Mouse (Mus musculus) MEL (cell line): ENCODE measurements around the gene Cep162. TPM values are rescaled to one million over a fixed set of nuclear protein-coding genes. Genes with fewer than 3 reads are reported as not detected.

Source experiments
- DNase-seq: peaks from one replicate; pipeline ENCODE4 v3.0.0; 2011; ENCODE audit warnings: low read depth, low spot score
- H3K27ac ChIP-seq: 2 replicates; pipeline ENCODE4 v1.5.1; 2012; ENCODE audit warnings: low read depth, mild to moderate bottlenecking, control low read depth, low read length, moderate library complexity; ENCODE audit not compliant: control insufficient read depth
- H3K27me3 ChIP-seq, 2 experiments: fragments of 150-350 bp in 1 of 2; sonication (generic) in 1 of 2; 2 replicates each; pipeline ENCODE4 v1.6.1; 2012; ENCODE audit warnings: low read length in 2 of 2, mild to moderate bottlenecking in 2 of 2, improper control_type of control experiment in 1 of 2, moderate library complexity in 1 of 2; ENCODE audit not compliant: insufficient read depth in 2 of 2, control insufficient read depth in 1 of 2
- H3K36me3 ChIP-seq, 2 experiments: 2 replicates each; pipeline ENCODE4 v1.6.1; 2012 to 2014; ENCODE audit warnings: low read length in 2 of 2, improper control_type of control experiment in 1 of 2, inconsistent platforms in 1 of 2, mild to moderate bottlenecking in 1 of 2; ENCODE audit not compliant: insufficient read depth in 2 of 2, control insufficient read depth in 1 of 2
- H3K4me1 ChIP-seq, 2 experiments: fragments of 150-350 bp in 1 of 2; sonication (generic) in 1 of 2; 2 replicates each; pipeline ENCODE4 v1.6.1; 2012; ENCODE audit warnings: low read length in 2 of 2, improper control_type of control experiment in 1 of 2, mild to moderate bottlenecking in 1 of 2; ENCODE audit not compliant: insufficient read depth in 2 of 2, control insufficient read depth in 1 of 2
- H3K4me3 ChIP-seq, 2 experiments: fragments of 150-350 bp in 1 of 2; sonication (generic) in 1 of 2; 2 replicates each; pipeline ENCODE4 v1.5.1; 2012; ENCODE audit warnings: low read depth in 2 of 2, low read length in 2 of 2, mild to moderate bottlenecking in 2 of 2, moderate library complexity in 2 of 2, control low read depth in 1 of 2, improper control_type of control experiment in 1 of 2; ENCODE audit not compliant: control insufficient read depth in 1 of 2, insufficient read depth in 1 of 2
- H3K79me2 ChIP-seq: 2 replicates; pipeline ENCODE4 v1.6.1; 2012; ENCODE audit warnings: mild to moderate bottlenecking, low read length, moderate library complexity; ENCODE audit not compliant: control insufficient read depth, poor library complexity, insufficient read depth
- H3K9ac ChIP-seq: 2 replicates; pipeline ENCODE4 v1.6.1; 2012; ENCODE audit warnings: low read depth, mild to moderate bottlenecking, control low read depth, low read length, moderate library complexity; ENCODE audit not compliant: control insufficient read depth, poor library complexity, severe bottlenecking
- H3K9me3 ChIP-seq: fragments of 150-350 bp; sonication (generic); replicated peaks from 2 replicates; pipeline ENCODE4 v1.6.1; 2012; ENCODE audit warnings: mild to moderate bottlenecking, low read length, improper control_type of control experiment, moderate library complexity; ENCODE audit not compliant: insufficient read depth
- CTCF ChIP-seq, 3 experiments: IDR thresholded peaks in 2 of 3; conservative IDR thresholded peaks in 1 of 3; 2 replicates each; pipeline ENCODE4 v1.5.1; 2011 to 2012; ENCODE audit warnings: low read length in 3 of 3, low read depth in 2 of 3, mild to moderate bottlenecking in 2 of 3, improper control_type of control experiment in 1 of 3, inconsistent platforms in 1 of 3, mixed read lengths in 1 of 3, moderate library complexity in 1 of 3; ENCODE audit not compliant: control insufficient read depth in 1 of 3, insufficient read depth in 1 of 3, poor library complexity in 1 of 3, severe bottlenecking in 1 of 3
- E2F4 ChIP-seq: IDR thresholded peaks from 2 replicates; pipeline ENCODE4 v1.6.1; 2011; ENCODE audit warnings: low read depth, low read length, improper control_type of control experiment, borderline replicate concordance
- ETS1 ChIP-seq: IDR thresholded peaks from 2 replicates; pipeline ENCODE4 v1.6.1; 2012; ENCODE audit warnings: low read depth, mild to moderate bottlenecking, inconsistent platforms, low read length, improper control_type of control experiment, moderate library complexity
- GATA1 ChIP-seq: IDR thresholded peaks from 2 replicates; pipeline ENCODE4 v1.6.1; 2011; ENCODE audit warnings: low read depth, low read length, improper control_type of control experiment
- HCFC1 ChIP-seq: IDR thresholded peaks from 2 replicates; pipeline ENCODE4 v1.6.1; 2012; ENCODE audit warnings: low read depth, mild to moderate bottlenecking, inconsistent platforms, low read length, improper control_type of control experiment, moderate library complexity
- KAT2A ChIP-seq: conservative IDR thresholded peaks from 2 replicates; pipeline ENCODE4 v1.6.1; 2012; ENCODE audit warnings: low read depth, low read length, improper control_type of control experiment, inconsistent platforms
- MXI1 ChIP-seq: IDR thresholded peaks from 2 replicates; pipeline ENCODE4 v1.6.1; 2011; ENCODE audit warnings: mild to moderate bottlenecking, low read depth, low read length, improper control_type of control experiment
- MYC ChIP-seq: IDR thresholded peaks from 2 replicates; pipeline ENCODE4 v1.6.1; 2011; ENCODE audit warnings: low read depth, mild to moderate bottlenecking, low read length, improper control_type of control experiment, moderate library complexity
- NRF1 ChIP-seq: IDR thresholded peaks from 2 replicates; pipeline ENCODE4 v1.6.1; 2014; ENCODE audit warnings: low read depth, mild to moderate bottlenecking, inconsistent platforms, low read length, improper control_type of control experiment, moderate library complexity; ENCODE audit not compliant: poor library complexity, insufficient read depth, severe bottlenecking
- POLR2A ChIP-seq, 2 experiments: IDR thresholded peaks; 2 replicates each; pipeline ENCODE4 v1.6.1; 2011 to 2012; ENCODE audit warnings: low read length in 2 of 2, mild to moderate bottlenecking in 2 of 2, control low read depth in 1 of 2, improper control_type of control experiment in 1 of 2, low read depth in 1 of 2, moderate library complexity in 1 of 2; ENCODE audit not compliant: control insufficient read depth in 1 of 2, insufficient read depth in 1 of 2, poor library complexity in 1 of 2
- RCOR1 ChIP-seq: IDR thresholded peaks from 2 replicates; pipeline ENCODE4 v1.6.1; 2012; ENCODE audit warnings: low read depth, mild to moderate bottlenecking, inconsistent platforms, low read length, improper control_type of control experiment
- SMC3 ChIP-seq: IDR thresholded peaks from 2 replicates; pipeline ENCODE4 v1.6.1; 2011; ENCODE audit warnings: low read depth, low read length, improper control_type of control experiment
- USF1 ChIP-seq: IDR thresholded peaks from 2 replicates; pipeline ENCODE4 v1.6.1; 2014; ENCODE audit warnings: low read depth, mild to moderate bottlenecking, inconsistent platforms, low read length, improper control_type of control experiment, moderate library complexity
- ZC3H11A ChIP-seq: IDR thresholded peaks from 2 replicates; pipeline ENCODE4 v1.6.1; 2012; ENCODE audit warnings: low read depth, mild to moderate bottlenecking, inconsistent platforms, low read length, improper control_type of control experiment
- ZKSCAN1 ChIP-seq: IDR thresholded peaks from 2 replicates; pipeline ENCODE4 v1.6.1; 2012; ENCODE audit warnings: low read depth, mild to moderate bottlenecking, inconsistent platforms, low read length, improper control_type of control experiment, moderate library complexity
- ZNF384 ChIP-seq: IDR thresholded peaks from 2 replicates; pipeline ENCODE4 v1.6.1; 2012; ENCODE audit warnings: low read depth, mild to moderate bottlenecking, inconsistent platforms, low read length, improper control_type of control experiment
- polyA plus RNA-seq, 2 experiments: library from polyadenylated mRNA; stranded (reverse) in 1 of 2; unstranded in 1 of 2; fragments of >175 nt in 1 of 2; fragments of >200 nt in 1 of 2; gene quantifications; 2 replicates each; pipeline versions ENCODE4 v1.2.1 to v1.2.4; 2012; ENCODE audit warnings: low replicate concordance in 2 of 2, low read depth in 1 of 2; ENCODE audit not compliant: insufficient read length in 2 of 2, insufficient read depth in 1 of 2, missing spikeins in 1 of 2
- total RNA-seq: library from RNA; depleted of rRNA; stranded (reverse); fragments of 300-350 nt; gene quantifications from 2 replicates; pipeline ENCODE4 v1.2.3, GENCODE M21; 2012

Cep162 gene
- total and polyA plus RNA-seq, 3 experiments = 3.7 to 5.4 TPM; not detected in 1

DNA sequence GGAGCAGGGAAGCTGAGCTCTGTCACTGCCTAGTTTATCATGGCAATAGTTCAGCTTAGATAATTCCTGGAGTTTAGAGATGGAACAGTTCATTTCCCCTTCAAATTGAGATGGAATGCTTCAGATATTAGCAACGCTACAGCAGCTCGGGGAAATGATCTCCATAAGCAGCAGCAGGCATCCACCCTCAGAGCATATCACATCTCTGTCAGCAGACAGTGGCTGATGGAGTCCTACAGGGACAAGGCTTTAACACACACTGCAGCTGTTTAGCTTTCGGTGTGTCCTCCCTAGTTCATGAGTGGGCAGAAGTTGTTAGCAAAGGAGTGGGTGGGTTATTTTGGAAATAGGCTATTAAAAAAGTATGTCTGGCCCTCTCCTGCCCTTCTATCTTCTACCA is 58.1 kb downstream of the Cep162 start:
- Histone ChIP-seq H3K4me3 (no peak overlapping the region), H3K27ac (no peak overlapping the region), H3K36me3 (peaks cover 0 to 2% of the 10 kb centered on the region in 2 experiments; a peak in 1 of 4 replicates), H3K79me2 (no peaks in the 10 kb centered on the region), H3K27me3 (no peaks in the 10 kb centered on the region), H3K9me3 (no peaks in the 10 kb centered on the region), H3K4me1 (no peaks in the 10 kb centered on the region), H3K9ac (no peak overlapping the region)
- TF ChIP-seq HCFC1 (no peak), SMC3 (no peak), USF1 (no peak), ZC3H11A (no peak), E2F4 (no peak), ZKSCAN1 (no peak), CTCF (IDR thresholded peaks at IDR 0.05 in 2 of 3, conservative IDR thresholded peaks at IDR 0.05 in 1 of 3; ENCODE audit: control insufficient read depth in 1 of 3, insufficient read depth in 1 of 3, low read depth in 2 of 3, low read length in 3 of 3, poor library complexity in 1 of 3, severe bottlenecking in 1 of 3) (no peak), NRF1 (no peak), RCOR1 (no peak), GATA1 (no peak)
- no peak for DNase-seq

DNA sequence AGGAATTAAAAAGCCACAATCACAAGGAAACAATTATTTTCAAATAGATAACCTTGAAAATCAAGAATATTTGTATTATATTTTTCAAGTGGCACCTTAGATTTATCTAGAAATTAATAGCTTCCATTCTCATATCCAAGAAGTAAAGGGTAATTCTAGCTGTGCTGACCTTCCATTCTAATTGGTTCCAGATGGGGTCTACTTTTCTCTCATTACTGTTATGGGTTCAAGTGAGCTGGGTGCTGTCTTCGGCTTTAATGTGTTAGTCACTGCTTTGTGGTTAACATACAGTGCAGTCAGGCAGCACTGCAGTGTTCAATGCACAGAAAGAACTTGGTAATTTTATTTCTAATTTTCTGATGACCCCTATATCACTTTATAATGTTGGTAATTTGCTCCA is 61.6 kb downstream of the Cep162 start:
- H3K27ac ChIP-seq = no peak overlapping the region
- no peak overlapping the region for H3K9ac ChIP-seq
- no peaks in the 10 kb centered on the region for H3K4me1 ChIP-seq
- DNase-seq = no peak
- H3K79me2 ChIP-seq = no peaks in the 10 kb centered on the region
- H3K9me3 ChIP-seq = no peaks in the 10 kb centered on the region
- H3K36me3 ChIP-seq = peaks cover 0 to 2% of the 10 kb centered on the region in 2 experiments; a peak in 1 of 4 replicates
- H3K4me3 ChIP-seq = no peak overlapping the region
- TF ChIP-seq MXI1 (no peak), KAT2A (no peak)
- TF ChIP-seq, all 39 proteins: peak for 0
- H3K27me3 ChIP-seq = no peaks in the 10 kb centered on the region

DNA sequence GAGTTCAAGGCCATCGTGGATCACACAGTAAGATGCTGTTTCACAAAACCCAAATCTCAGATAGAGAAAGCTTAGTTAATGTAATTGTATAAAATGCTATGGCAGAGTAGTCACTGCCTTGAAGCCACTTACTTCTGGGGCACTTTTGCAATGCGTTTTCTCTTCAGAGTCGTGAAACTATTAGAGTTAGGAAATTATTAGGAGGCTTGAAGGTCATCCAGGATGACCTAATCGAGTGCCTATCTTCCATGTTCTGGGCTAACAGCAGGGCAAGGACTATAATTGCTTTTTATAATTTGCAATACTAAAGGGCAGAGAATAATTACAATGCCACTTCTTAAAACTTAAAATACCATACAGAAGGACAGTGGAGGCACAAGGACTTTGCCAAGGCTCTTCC is 68.0 kb downstream of the Cep162 start:
- no peak for DNase-seq
- no peak overlapping the region for H3K4me3 ChIP-seq
- TF ChIP-seq MYC = no peak
- no peak for TF ChIP-seq CTCF (IDR thresholded peaks at IDR 0.05 in 2 of 3, conservative IDR thresholded peaks at IDR 0.05 in 1 of 3; ENCODE audit: control insufficient read depth in 1 of 3, insufficient read depth in 1 of 3, low read depth in 2 of 3, low read length in 3 of 3, poor library complexity in 1 of 3, severe bottlenecking in 1 of 3)
- no peak for TF ChIP-seq ZNF384
- TF ChIP-seq ETS1 = no peak
- TF ChIP-seq SMC3 = no peak
- no peak for TF ChIP-seq USF1
- no peak for TF ChIP-seq POLR2A (IDR thresholded peaks at IDR 0.05; ENCODE audit: control insufficient read depth in 1 of 2, insufficient read depth in 1 of 2, low read depth in 1 of 2, low read length in 2 of 2, poor library complexity in 1 of 2)
- no peaks in the 10 kb centered on the region for H3K27me3 ChIP-seq
- H3K9ac ChIP-seq = no peak overlapping the region
- no peaks in the 10 kb centered on the region; a peak in 2 of 4 replicates for H3K36me3 ChIP-seq
- H3K79me2 ChIP-seq = no peaks in the 10 kb centered on the region
- no peaks in the 10 kb centered on the region for H3K4me1 ChIP-seq
- no peak overlapping the region for H3K27ac ChIP-seq
- no peaks in the 10 kb centered on the region for H3K9me3 ChIP-seq
